Mouse (Mus musculus) midbrain, embryonic 11.5 days (tissue): ENCODE results near the gene Glrp1. TPM values are rescaled to one million over a fixed set of nuclear protein-coding genes. Genes with fewer than 3 reads are reported as not detected.

ENCODE experiments used
- polyA plus RNA-seq: library from polyadenylated mRNA; unstranded; fragments of >200 nt; fragmentation: Nextera tagmentation; extraction: Ambion mirVana; gene quantifications from 2 replicates; pipeline ENCODE4 v1.2.1, GENCODE M21; 2014

The Glrp1 gene
- polyA plus RNA-seq, 1 experiment from 2014 or later, result not detected

Other genes with a start within 250 kb of the Glrp1 start
- 135 TPM in 2 replicates for gene Hjurp, start 232.4 kb downstream of the Glrp1 start, polyA plus RNA-seq
- gene Trpm8, start 232.4 kb downstream of the Glrp1 start, polyA plus RNA-seq, result not detected in 2 replicates
- gene Spp2, start 103.1 kb downstream of the Glrp1 start, polyA plus RNA-seq, result not detected in 2 replicates
- 12.0 and 12.1 TPM in 2 replicates for gene Arl4c, start 192.2 kb upstream of the Glrp1 start, polyA plus RNA-seq